Mouse (Mus musculus) cortical plate, adult 2 months (tissue): ENCODE measurements around the gene Tvp23a.

Experiments
- CTCF ChIP-seq: fragments of 200-500 bp; IDR thresholded peaks from 2 replicates; pipeline ENCODE4 v1.5.1; 2011; ENCODE audit warnings: mild to moderate bottlenecking, control low read depth, low read length; ENCODE audit not compliant: insufficient read depth; ENCODE audit errors: extremely low read depth
- POLR2A ChIP-seq: fragments of 200-500 bp; IDR thresholded peaks from 2 replicates; pipeline ENCODE4 v1.6.1; 2011; ENCODE audit warnings: mild to moderate bottlenecking, low read length, control low read depth; ENCODE audit not compliant: insufficient read depth; ENCODE audit errors: extremely low read depth

GRCm38 (mm10) chr16:10441761-10442160 is 5.4 kb downstream of the Tvp23a start:
- TF ChIP-seq CTCF (no peak), POLR2A (no peak)
